Mouse (Mus musculus) G1E (cell line): ENCODE data around the gene Ntn1.

ENCODE experiments used
- CTCF ChIP-seq: IDR thresholded peaks from 2 replicates; pipeline ENCODE4 v1.5.1; 2012; ENCODE audit warnings: low read depth, low read length, inconsistent platforms, mixed read lengths
- GATA2 ChIP-seq: IDR thresholded peaks from 2 replicates; pipeline ENCODE4 v1.6.1; 2012; ENCODE audit warnings: low read depth, low read length, inconsistent platforms, borderline replicate concordance
- POLR2AphosphoS5 ChIP-seq: IDR thresholded peaks from 2 replicates; pipeline ENCODE4 v1.6.1; 2012; ENCODE audit warnings: low read depth, low read length, inconsistent platforms; ENCODE audit not compliant: insufficient replicate concordance

DNA sequence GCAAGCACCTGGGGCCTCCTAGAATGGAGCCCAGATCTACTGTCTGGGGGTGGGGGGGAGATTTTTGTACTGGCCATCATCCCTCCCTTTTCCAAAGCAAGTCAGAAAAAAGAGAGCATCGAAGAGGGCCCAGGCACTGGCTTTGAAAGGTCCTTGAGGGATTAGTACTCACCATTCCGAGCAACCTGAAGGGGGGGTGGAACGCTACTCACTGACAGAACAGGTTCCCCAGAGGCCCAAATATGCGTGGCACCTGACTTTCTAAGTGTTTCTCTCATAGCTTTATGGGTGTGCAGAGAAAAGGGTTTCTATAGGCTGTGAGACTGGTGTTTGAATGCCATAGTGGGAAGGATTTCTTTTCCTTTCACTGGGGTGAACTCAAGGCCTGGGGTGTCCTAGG is 142.1 kb downstream of the Ntn1 start:
- TF ChIP-seq CTCF (no peak), GATA2 (no peak), POLR2AphosphoS5 (no peak)
